Mouse (Mus musculus) hindbrain, embryonic 12.5 days (tissue): ENCODE measurements around the gene Khsrp. TPM values are rescaled to one million over a fixed set of nuclear protein-coding genes. Genes with fewer than 3 reads are reported as not detected.
"Not testable (repeated sequence)": the region's sequence is repeated elsewhere in the genome, so short reads cannot be mapped to it uniquely, and the experiment has no call there.

Experiments used
- ATAC-seq: fragments of 200-750 bp; cut with Nextera tagmentation; 2 replicates; pipeline ENCODE4 v1.8.0; 2017; ENCODE audit warnings: moderate TSS enrichment; ENCODE audit not compliant: low FRiP score
- H3K27ac ChIP-seq: fragments of 300-500 bp; sonication (generic); 2 replicates; pipeline ENCODE4 v1.5.1; 2016; ENCODE audit warnings: mild to moderate bottlenecking
- H3K27me3 ChIP-seq: fragments of 300-500 bp; sonication (generic); 2 replicates; pipeline ENCODE4 v1.6.1; 2016; ENCODE audit warnings: mild to moderate bottlenecking
- H3K36me3 ChIP-seq: fragments of 300-500 bp; sonication (generic); 2 replicates; pipeline ENCODE4 v1.6.1; 2016; ENCODE audit warnings: mild to moderate bottlenecking
- H3K4me1 ChIP-seq: fragments of 300-500 bp; sonication (generic); 2 replicates; pipeline ENCODE4 v1.6.1; 2016
- H3K4me2 ChIP-seq: fragments of 300-500 bp; sonication (generic); replicated peaks from 2 replicates; pipeline ENCODE4 v1.6.1; 2016; ENCODE audit warnings: mild to moderate bottlenecking
- H3K4me3 ChIP-seq: fragments of 300-500 bp; sonication (generic); 2 replicates; pipeline ENCODE4 v1.5.1; 2016; ENCODE audit warnings: mild to moderate bottlenecking
- H3K9ac ChIP-seq: fragments of 300-500 bp; sonication (generic); 2 replicates; pipeline ENCODE4 v1.6.1; 2016; ENCODE audit warnings: mild to moderate bottlenecking, moderate library complexity
- H3K9me3 ChIP-seq: fragments of 300-500 bp; sonication (generic); replicated peaks from 2 replicates; pipeline ENCODE4 v1.6.1; 2016; ENCODE audit warnings: mild to moderate bottlenecking
- WGBS: fragments of 180-500 bp; shearing (Covaris S2); methylation state at CpG from one replicate; pipeline ENCODE4 v1.1.7; 2016; 5-methylcytosine and 5-hydroxymethylcytosine counted together
- polyA plus RNA-seq: library from polyadenylated mRNA; unstranded; fragments of >200 nt; fragmentation: Nextera tagmentation; extraction: Ambion mirVana; gene quantifications from 2 replicates; pipeline ENCODE4 v1.2.1, GENCODE M21; 2016

Khsrp gene
- polyA plus RNA-seq, 1 experiment from 2014 or later = 66.5 TPM

GRCm38 (mm10) chr17:57059486-57059977 lies 28.2 kb upstream of the Khsrp start, which contains the start of gene Slc25a23:
Slc25a23 (minus strand) TSS chr17:57059863.
- peaks cover 21% of the 10 kb centered on the region for H3K4me1 ChIP-seq
- peak; percentile 80 for ATAC-seq
- WGBS = 1% methylated on average over 23 of the region's 45 CpGs

GRCm38 (mm10) chr17:57058891-57059485 lies 27.7 kb upstream of the Khsrp start, which contains the start of gene Crb3:
Crb3 (plus strand) TSS chr17:57059105.
- Histone ChIP-seq H3K4me1 (peaks cover 21% of the 10 kb centered on the region), H3K4me2 (peak within 1 kb of the TSS; percentile 85), H3K27me3 (peaks cover 32% of the 10 kb centered on the region), H3K4me3 (peak within 1 kb of the TSS; percentile 65), H3K9ac (peak within 1 kb of the TSS; percentile 73), H3K27ac (peak within 1 kb of the TSS; percentile 77), H3K9me3 (no peaks in the 10 kb centered on the region), H3K36me3 (peaks cover 8% of the 10 kb centered on the region)
- no peak for ATAC-seq
- under 1% methylated on average over 18 of the region's 22 CpGs for WGBS

More at GRCm38 (mm10) chr17:57059486-57059977, 28.2 kb upstream of the Khsrp start, which contains the start of gene Slc25a23:
- Histone ChIP-seq H3K4me2 (peak within 1 kb of the TSS; percentile 85), H3K27ac (peak within 1 kb of the TSS; percentile 77), H3K36me3 (peaks cover 8% of the 10 kb centered on the region), H3K9me3 (no peaks in the 10 kb centered on the region), H3K4me3 (peak within 1 kb of the TSS; percentile 65), H3K27me3 (peaks cover 37% of the 10 kb centered on the region), H3K9ac (peak within 1 kb of the TSS; percentile 73)

- H3K4me1 ChIP-seq = peaks cover 13% of the 10 kb centered on the region
- 86% methylated on average over 3 of the region's 3 CpGs for WGBS
- no peaks in the 10 kb centered on the region for H3K9me3 ChIP-seq
- H3K27ac ChIP-seq = no peak overlapping the region
- peaks cover 34% of the 10 kb centered on the region for H3K36me3 ChIP-seq
- no peak overlapping the region for H3K4me2 ChIP-seq
- ATAC-seq = no peak
- H3K9ac ChIP-seq = no peak overlapping the region
- H3K27me3 ChIP-seq = peaks cover 7% of the 10 kb centered on the region
- no peak overlapping the region for H3K4me3 ChIP-seq
Measured at GRCm38 (mm10) chr17:57056246-57056645, 24.9 kb upstream of the Khsrp start.

GRCm38 (mm10) chr17:57051679-57052078 lies 20.4 kb upstream of the Khsrp start:
- not testable (repeated sequence) for H3K4me3 ChIP-seq, ATAC-seq, H3K4me1 ChIP-seq, H3K9ac ChIP-seq, H3K27ac ChIP-seq, H3K27me3 ChIP-seq, H3K4me2 ChIP-seq, H3K9me3 ChIP-seq
- peaks cover 65% of the 10 kb centered on the region for H3K36me3 ChIP-seq
- WGBS = 76% methylated on average over 4 of the region's 4 CpGs

GRCm38 (mm10) chr17:57048816-57049215 lies 17.5 kb upstream of the Khsrp start:
- WGBS = 94% methylated on average over 3 of the region's 3 CpGs
- H3K9ac ChIP-seq = no peak overlapping the region
- H3K36me3 ChIP-seq = peaks cover 67% of the 10 kb centered on the region

GRCm38 (mm10) chr17:57047406-57047805 lies 16.1 kb upstream of the Khsrp start:
- Histone ChIP-seq H3K9me3 (no peaks in the 10 kb centered on the region), H3K27me3 (no peaks in the 10 kb centered on the region), H3K4me3 (no peak overlapping the region), H3K9ac (no peak overlapping the region), H3K4me2 (no peak overlapping the region), H3K36me3 (peaks cover 53% of the 10 kb centered on the region), H3K27ac (no peak overlapping the region), H3K4me1 (no peaks in the 10 kb centered on the region)
- WGBS = 32% methylated on average over 5 of the region's 5 CpGs
- peak; percentile 26; the same call in 1 of the 2 replicates for ATAC-seq

More at GRCm38 (mm10) chr17:57048816-57049215, 17.5 kb upstream of the Khsrp start:
- Histone ChIP-seq H3K4me1 (no peaks in the 10 kb centered on the region), H3K27me3 (no peaks in the 10 kb centered on the region), H3K4me2 (no peak overlapping the region), H3K27ac (no peak overlapping the region), H3K9me3 (no peaks in the 10 kb centered on the region), H3K4me3 (no peak overlapping the region)
- ATAC-seq = no peak

- Histone ChIP-seq H3K9me3 (no peaks in the 10 kb centered on the region), H3K27me3 (peaks cover 11% of the 10 kb centered on the region), H3K4me2 (no peak within 1 kb of the TSS), H3K4me3 (no peak within 1 kb of the TSS), H3K9ac (no peak within 1 kb of the TSS), H3K27ac (no peak within 1 kb of the TSS), H3K36me3 (peaks cover 10% of the 10 kb centered on the region; the same call in 1 of the 2 replicates), H3K4me1 (0 out of 2 replicates have a peak, but pooled peaks cover 2% of the 10 kb centered on the region)
- WGBS = 72% methylated on average over 8 of the region's 8 CpGs
- no peak for ATAC-seq
Measured at GRCm38 (mm10) chr17:57041554-57041953, 10.2 kb upstream of the Khsrp start, which contains the start of gene Slc25a41. Slc25a41 (minus strand) TSS chr17:57041654.

- Histone ChIP-seq H3K4me2 (no peak overlapping the region), H3K4me1 (0 out of 2 replicates have a peak, but pooled peaks cover 2% of the 10 kb centered on the region), H3K4me3 (no peak overlapping the region), H3K36me3 (no peaks in the 10 kb centered on the region), H3K9me3 (no peaks in the 10 kb centered on the region), H3K9ac (no peak overlapping the region), H3K27ac (no peak overlapping the region), H3K27me3 (peaks cover 16% of the 10 kb centered on the region)
- 35% methylated on average over 8 of the region's 8 CpGs for WGBS
- no peak for ATAC-seq
Measured at GRCm38 (mm10) chr17:57038978-57039377, 7.7 kb upstream of the Khsrp start.

- Histone ChIP-seq H3K4me1 (peaks cover 25% of the 10 kb centered on the region), H3K27ac (peak overlapping the region; percentile 69; the same call in 1 of the 2 replicates), H3K27me3 (peaks cover 9% of the 10 kb centered on the region), H3K36me3 (peaks cover 11% of the 10 kb centered on the region), H3K4me2 (0 out of 2 replicates have a peak overlapping the region, but pooled peaks have one; percentile 1), H3K9ac (no peak overlapping the region), H3K9me3 (no peaks in the 10 kb centered on the region), H3K4me3 (0 out of 2 replicates have a peak overlapping the region, but pooled peaks have one; percentile 0)
- no peak for ATAC-seq
- 85% methylated on average over 4 of the region's 4 CpGs for WGBS
Measured at GRCm38 (mm10) chr17:57032854-57033253, 1.5 kb upstream of the Khsrp start.

- 0 out of 2 replicates have a peak, but pooled peaks cover 5% of the 10 kb centered on the region for H3K27me3 ChIP-seq
- peaks cover 21% of the 10 kb centered on the region for H3K36me3 ChIP-seq
- under 1% methylated on average over 38 of the region's 38 CpGs for WGBS
- H3K4me2 ChIP-seq = peak overlapping the region; percentile 55
- peaks cover 22% of the 10 kb centered on the region for H3K4me1 ChIP-seq
- H3K27ac ChIP-seq = peak overlapping the region; percentile 69
- peak overlapping the region; percentile 61 for H3K9ac ChIP-seq
- peak; percentile 99 for ATAC-seq
- H3K4me3 ChIP-seq = peak overlapping the region; percentile 97
- H3K9me3 ChIP-seq = no peaks in the 10 kb centered on the region
Measured at GRCm38 (mm10) chr17:57031661-57032420, 519 bp upstream of the Khsrp start.

GRCm38 (mm10) chr17:57029691-57030090 lies 1.6 kb downstream of the Khsrp start:
- Histone ChIP-seq H3K9ac (peak overlapping the region; percentile 100), H3K9me3 (no peaks in the 10 kb centered on the region)

GRCm38 (mm10) chr17:57027471-57027870 lies 3.9 kb downstream of the Khsrp start:
- Histone ChIP-seq H3K27me3 (no peaks in the 10 kb centered on the region), H3K27ac (no peak overlapping the region), H3K36me3 (peaks cover 65% of the 10 kb centered on the region), H3K9ac (no peak overlapping the region), H3K4me3 (no peak overlapping the region), H3K4me2 (no peak overlapping the region), H3K9me3 (no peaks in the 10 kb centered on the region), H3K4me1 (peaks cover 20% of the 10 kb centered on the region)
- no peak for ATAC-seq
- 90% methylated on average over 4 of the region's 4 CpGs for WGBS

More at GRCm38 (mm10) chr17:57029691-57030090, 1.6 kb downstream of the Khsrp start:
- Histone ChIP-seq H3K27ac (no peak overlapping the region), H3K4me3 (peak overlapping the region; percentile 97), H3K36me3 (peaks cover 42% of the 10 kb centered on the region), H3K27me3 (0 out of 2 replicates have a peak, but pooled peaks cover 2% of the 10 kb centered on the region), H3K4me2 (peak overlapping the region; percentile 95), H3K4me1 (peaks cover 22% of the 10 kb centered on the region)
- no peak for ATAC-seq
- 55% methylated on average over 8 of the region's 8 CpGs for WGBS
